ENCODE assay signal across 27 mouse cellular contexts in the genomic region with DNA sequence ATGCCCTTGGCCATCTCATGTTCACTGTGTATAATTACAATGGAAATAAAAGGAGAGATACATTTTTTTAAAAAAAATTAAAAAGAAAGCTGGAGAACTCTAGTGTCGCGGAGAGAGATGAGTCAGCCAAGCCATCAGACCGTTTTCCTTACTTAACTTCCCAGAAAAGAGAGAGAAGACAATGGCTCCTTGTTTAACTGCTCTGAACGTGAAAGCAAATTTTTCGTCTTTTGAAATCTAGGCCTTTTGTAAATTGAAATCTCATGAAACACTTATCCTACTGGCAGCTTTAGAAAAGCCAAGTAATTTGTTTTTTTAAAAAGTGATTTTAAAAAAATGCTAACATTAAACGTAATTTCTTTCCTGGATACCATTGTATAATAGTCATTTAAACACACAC.
A peak's percentile ranks its signal among the peaks of the same experiment; 100 is the strongest.
DNase-seq lines count a peak whose midpoint lies in the region; ATAC-seq and TF ChIP-seq lines count a peak whose summit lies in the region.
"Had no signal": no experiment of that assay in that cellular context is flagged by ENCODE, and none has a peak within 500 bp of the region (broad histone marks: within the 10 kb centered on the region; RNA-seq: fewer than 3 reads in every experiment).

No protein-coding gene starts in this region.

- no peak overlapping the region for H3K4me3 ChIP-seq in forebrain, postnatal 0 days (ENCODE audit: low read depth, low read length)
- no peak overlapping the region for H3K4me3 ChIP-seq in forebrain, embryonic 13.5 days
- H3K4me3 ChIP-seq: embryonic facial prominence, embryonic 10.5 days; embryonic facial prominence, embryonic 12.5 days; forebrain, embryonic 10.5 days; forebrain, embryonic 12.5 days; forebrain, embryonic 15.5 days had no signal

- peak; percentile 54; the same call in 1 of the 2 replicates for ATAC-seq in forebrain, postnatal 0 days
- no peak for ATAC-seq in forebrain, embryonic 13.5 days
- ATAC-seq: activated CD4-positive, CD25-positive, alpha-beta regulatory T cell, adult 4 months; CD4-positive, CD25-positive, alpha-beta regulatory T cell, adult 4 months; forebrain, embryonic 15.5 days; Patski had no signal

- H3K9me3 ChIP-seq in forebrain, postnatal 0 days (ENCODE audit: low read length), result no peaks in the 10 kb centered on the region
- H3K9me3 ChIP-seq in forebrain, embryonic 13.5 days (replicated peaks), result no peaks in the 10 kb centered on the region
- H3K9me3 ChIP-seq: embryonic facial prominence, embryonic 10.5 days; embryonic facial prominence, embryonic 12.5 days; forebrain, embryonic 10.5 days; forebrain, embryonic 12.5 days; forebrain, embryonic 15.5 days; G1E had no signal

- WGBS in forebrain, postnatal 0 days, result 31% methylated on average over 6 of the region's 6 CpGs
- 46% methylated on average over 6 of the region's 6 CpGs for WGBS in forebrain, embryonic 13.5 days

- TF ChIP-seq CTCF in forebrain, postnatal 0 days (IDR thresholded peaks at IDR 0.05; ENCODE audit: low read depth), result no peak

- no peaks in the 10 kb centered on the region for H3K36me3 ChIP-seq in forebrain, postnatal 0 days (ENCODE audit: insufficient read depth)
- no peaks in the 10 kb centered on the region for H3K36me3 ChIP-seq in forebrain, embryonic 13.5 days (ENCODE audit: poor library complexity, severe bottlenecking)
- H3K36me3 ChIP-seq: embryonic facial prominence, embryonic 10.5 days; embryonic facial prominence, embryonic 12.5 days; forebrain, embryonic 10.5 days; forebrain, embryonic 12.5 days; forebrain, embryonic 15.5 days; G1E had no signal

- no peak for DNase-seq in forebrain, postnatal 0 days
- peak; percentile 82 for DNase-seq in Muller cell, postnatal 12 days (ENCODE audit: inconsistent ontology term)
- DNase-seq in brain, adult 2 months (ENCODE audit: low read depth, low spot score), result peak; percentile 12
- no peak for DNase-seq in urinary bladder, adult 18-20 months (ENCODE audit: low spot score in 2 of 2)
- DNase-seq in embryo, embryonic 10 days (ENCODE audit: low spot score), result no peak
- DNase-seq in thymus, postnatal 14 days, result no peak
- DNase-seq: adrenal gland, adult 8-10 months; adrenal gland, postnatal 14 days; adrenal gland, postnatal 36 days; B cell, adult 2 months; cerebellum, adult 11 months; cerebellum, adult 2 months; cerebellum, adult 9-10 months; cerebellum, postnatal 10 days; cerebellum, postnatal 25 days; embryo, embryonic 11 days had no signal

- no peaks in the 10 kb centered on the region for H3K27me3 ChIP-seq in forebrain, postnatal 0 days (ENCODE audit: insufficient read depth, low read length)
- no peaks in the 10 kb centered on the region for H3K27me3 ChIP-seq in forebrain, embryonic 13.5 days
- H3K27me3 ChIP-seq: CH12.LX; embryonic facial prominence, embryonic 12.5 days; forebrain, embryonic 12.5 days; forebrain, embryonic 15.5 days; Patski had no signal

- H3K4me1 ChIP-seq in forebrain, postnatal 0 days (ENCODE audit: insufficient read depth), result no peaks in the 10 kb centered on the region
- H3K4me1 ChIP-seq in forebrain, embryonic 13.5 days, result no peaks in the 10 kb centered on the region
- H3K4me1 ChIP-seq: embryonic facial prominence, embryonic 10.5 days; embryonic facial prominence, embryonic 12.5 days; forebrain, embryonic 10.5 days; forebrain, embryonic 12.5 days; forebrain, embryonic 15.5 days had no signal

- H3K4me2 ChIP-seq in forebrain, postnatal 0 days (ENCODE audit: low read depth), result no peak overlapping the region
- no peak overlapping the region for H3K4me2 ChIP-seq in forebrain, embryonic 13.5 days
- H3K4me2 ChIP-seq: embryonic facial prominence, embryonic 12.5 days; forebrain, embryonic 12.5 days; forebrain, embryonic 15.5 days had no signal

- H3K9ac ChIP-seq in forebrain, postnatal 0 days, result no peak overlapping the region
- H3K9ac ChIP-seq in forebrain, embryonic 13.5 days, result no peak overlapping the region
- H3K9ac ChIP-seq: embryonic facial prominence, embryonic 12.5 days; forebrain, embryonic 12.5 days; forebrain, embryonic 15.5 days had no signal

- H3K27ac ChIP-seq in forebrain, postnatal 0 days (ENCODE audit: low read depth, low read length), result no peak overlapping the region
- H3K27ac ChIP-seq in forebrain, embryonic 13.5 days, result no peak overlapping the region
- H3K27ac ChIP-seq: embryonic facial prominence, embryonic 10.5 days; embryonic facial prominence, embryonic 12.5 days; forebrain, embryonic 10.5 days; forebrain, embryonic 12.5 days; forebrain, embryonic 15.5 days had no signal

Comparison
In these comparisons a context has a peak if more than half of its experiments do, and no peak if none do; other contexts are left out.
1. DNase-seq: peak in Muller cell, postnatal 12 days (single experiment) and brain, adult 2 months (single experiment); none in forebrain, postnatal 0 days (single experiment), urinary bladder, adult 18-20 months (0 of 2), embryo, embryonic 10 days (single experiment) and thymus, postnatal 14 days (single experiment).